Mouse (Mus musculus): ENCODE data around the gene Rhot2. TPM values are rescaled to one million over a fixed set of nuclear protein-coding genes. Genes with fewer than 3 reads are reported as not detected.

Gene Rhot2
- total RNA-seq, 2 experiments from 2014 or later, result 38.0 to 47.1 TPM

GRCm38 (mm10) chr17:25860229-25860628, 15.6 kb upstream of the Rhot2 start:
- intact Hi-C loops (cut with DNase I; ENCODE audit: low total_unique reads), result no loop called here
- DNase-seq, result no peak

- intact Hi-C loops (cut with DNase I; ENCODE audit: low total_unique reads), result no loop called here
- DNase-seq, result no peak
Measured at GRCm38 (mm10) chr17:25843636-25844395, 835 bp downstream of the Rhot2 start.

GRCm38 (mm10) chr17:25843122-25843521, 1.5 kb downstream of the Rhot2 start:
- intact Hi-C loops (cut with DNase I; ENCODE audit: low total_unique reads), result no loop called here
- DNase-seq, result no peak

GRCm38 (mm10) chr17:25842509-25842908, 2.1 kb downstream of the Rhot2 start:
- DNase-seq, result no peak
- intact Hi-C loops (cut with DNase I; ENCODE audit: low total_unique reads), result no loop called here

GRCm38 (mm10) chr17:25841117-25841880, 3.4 kb downstream of the Rhot2 start, which contains the start of gene Gm20683:
Gene Gm20683, minus strand, starts transcription at chr17:25841763.
- intact Hi-C loops (cut with DNase I; ENCODE audit: low total_unique reads), result no loop called here
- no peak for DNase-seq

- intact Hi-C loops (cut with DNase I; ENCODE audit: low total_unique reads), result no loop called here
- DNase-seq, result no peak
Measured at GRCm38 (mm10) chr17:25840519-25840918, 4.1 kb downstream of the Rhot2 start.

GRCm38 (mm10) chr17:25839455-25840235, 5.0 kb downstream of the Rhot2 start:
- intact Hi-C loops (cut with DNase I; ENCODE audit: low total_unique reads), result no loop called here
- no peak for DNase-seq

- no peak for DNase-seq
- intact Hi-C loops (cut with DNase I; ENCODE audit: low total_unique reads), result no loop called here
Measured at GRCm38 (mm10) chr17:25838904-25839303, 5.7 kb downstream of the Rhot2 start.

GRCm38 (mm10) chr17:25837533-25837932, 7.1 kb downstream of the Rhot2 start:
- intact Hi-C loops (cut with DNase I; ENCODE audit: low total_unique reads), result no loop called here
- no peak for DNase-seq

- DNase-seq, result peak; percentile 78
- intact Hi-C loops (cut with DNase I; ENCODE audit: low total_unique reads), result no loop called here
Measured at GRCm38 (mm10) chr17:25837076-25837410, 7.6 kb downstream of the Rhot2 start, which contains the start of gene Rhbdl1. Gene Rhbdl1, minus strand, starts transcription at chr17:25837295.

- no peak for DNase-seq
- intact Hi-C loops (cut with DNase I; ENCODE audit: low total_unique reads), result no loop called here
Measured at GRCm38 (mm10) chr17:25836397-25837075, 8.1 kb downstream of the Rhot2 start.

GRCm38 (mm10) chr17:25835816-25836215, 8.8 kb downstream of the Rhot2 start:
- DNase-seq, result no peak
- intact Hi-C loops (cut with DNase I; ENCODE audit: low total_unique reads), result no loop called here

- DNase-seq, result no peak
- intact Hi-C loops (cut with DNase I; ENCODE audit: low total_unique reads), result no loop called here
Measured at GRCm38 (mm10) chr17:25835301-25835700, 9.3 kb downstream of the Rhot2 start.

GRCm38 (mm10) chr17:25834595-25835222, 9.9 kb downstream of the Rhot2 start:
- intact Hi-C loops (cut with DNase I; ENCODE audit: low total_unique reads), result no loop called here
- no peak for DNase-seq

GRCm38 (mm10) chr17:25833961-25834594, 10.6 kb downstream of the Rhot2 start:
- intact Hi-C loops (cut with DNase I; ENCODE audit: low total_unique reads), result no loop called here

GRCm38 (mm10) chr17:25833291-25833663, 11.4 kb downstream of the Rhot2 start, which contains the start of gene Stub1:
Gene Stub1, minus strand, starts transcription at chr17:25833404.
- intact Hi-C loops (cut with DNase I; ENCODE audit: low total_unique reads), result no loop called here

More at GRCm38 (mm10) chr17:25833961-25834594, 10.6 kb downstream of the Rhot2 start:
- no peak for DNase-seq

GRCm38 (mm10) chr17:25832436-25833290, 12.0 kb downstream of the Rhot2 start:
- intact Hi-C loops (cut with DNase I; ENCODE audit: low total_unique reads), result no loop called here
- DNase-seq, result peak; percentile 100

More at GRCm38 (mm10) chr17:25833291-25833663, 11.4 kb downstream of the Rhot2 start, which contains the start of gene Stub1:
- peak; percentile 95 for DNase-seq

Measured in gastrocnemius, postnatal 14 days (tissue).